ENCODE assay signal across 8 mouse cellular contexts in the genomic region with DNA sequence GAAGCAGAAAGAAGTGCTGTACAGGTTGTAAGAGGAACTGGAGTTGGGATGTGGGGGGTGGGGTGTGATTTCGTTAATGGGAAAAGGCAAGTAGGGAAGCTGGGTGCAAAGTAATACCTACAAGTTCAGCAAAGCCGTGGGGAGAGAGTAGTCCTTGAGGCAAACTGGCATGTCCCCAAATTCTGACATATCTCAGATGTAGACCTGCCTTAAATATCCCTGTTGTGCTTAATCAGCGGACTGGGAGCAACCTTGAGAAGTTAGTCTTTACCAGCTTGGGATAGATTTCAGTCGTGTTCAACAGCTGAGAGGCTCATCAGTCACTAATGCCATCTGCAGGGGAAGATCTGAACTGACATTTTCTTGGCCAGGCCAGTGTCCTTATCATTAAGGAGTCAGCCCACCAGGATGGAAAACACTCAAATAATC. TPM values are rescaled to one million over a fixed set of nuclear protein-coding genes. Genes with fewer than 3 reads are reported as not detected.
A peak's percentile ranks its signal among the peaks of the same experiment; 100 is the strongest.
DNase-seq lines count a peak whose midpoint lies in the region; ATAC-seq lines count a peak whose summit lies in the region.

No protein-coding gene starts in this region.

- peak overlapping the region; percentile 91 for H3K9ac ChIP-seq in embryonic facial prominence, embryonic 11.5 days (replicated peaks; ENCODE audit: low read length)
- 0 out of 2 replicates have a peak overlapping the region, but pooled peaks have one; percentile 84 for H3K9ac ChIP-seq in limb, embryonic 12.5 days (replicated peaks)
- H3K9ac ChIP-seq in midbrain, embryonic 13.5 days (replicated peaks), result peak overlapping the region; percentile 90

- H3K27ac ChIP-seq in embryonic facial prominence, embryonic 11.5 days (replicated peaks; ENCODE audit: low read depth, low read length), result no peak overlapping the region
- H3K27ac ChIP-seq in hindbrain, embryonic 10.5 days, result peak overlapping the region; percentile 93
- peak overlapping the region; percentile 96; the same call in 1 of the 2 replicates for H3K27ac ChIP-seq in limb, embryonic 12.5 days
- H3K27ac ChIP-seq in midbrain, embryonic 13.5 days, result peak overlapping the region; percentile 97

- H3K4me2 ChIP-seq in embryonic facial prominence, embryonic 11.5 days (ENCODE audit: low read depth, low read length), result peak overlapping the region; percentile 78
- peak overlapping the region; percentile 74 for H3K4me2 ChIP-seq in limb, embryonic 12.5 days
- peak overlapping the region; percentile 68 for H3K4me2 ChIP-seq in midbrain, embryonic 13.5 days (replicated peaks)

- no peaks in the 10 kb centered on the region for H3K9me3 ChIP-seq in erythroblast, embryonic 14.5 days (ENCODE audit: control insufficient read depth, low read length)
- H3K9me3 ChIP-seq in embryonic facial prominence, embryonic 11.5 days (replicated peaks; ENCODE audit: control insufficient read depth, low read length), result no peaks in the 10 kb centered on the region
- no peaks in the 10 kb centered on the region for H3K9me3 ChIP-seq in hindbrain, embryonic 10.5 days
- no peaks in the 10 kb centered on the region for H3K9me3 ChIP-seq in limb, embryonic 12.5 days
- H3K9me3 ChIP-seq in midbrain, embryonic 13.5 days, result no peaks in the 10 kb centered on the region

- WGBS in embryonic facial prominence, embryonic 11.5 days, result 34% methylated on average over 4 of the region's 4 CpGs
- 38% methylated on average over 4 of the region's 4 CpGs for WGBS in hindbrain, embryonic 10.5 days
- 25% methylated on average over 4 of the region's 4 CpGs for WGBS in limb, embryonic 12.5 days
- 39% methylated on average over 4 of the region's 4 CpGs for WGBS in midbrain, embryonic 13.5 days

- no peak for ATAC-seq in erythroblast, adult 5-6 weeks (replicated peaks; ENCODE audit: low FRiP score, poor library complexity, severe bottlenecking)
- no peak; the same call in 1 of the 2 replicates for ATAC-seq in embryonic facial prominence, embryonic 11.5 days (replicated peaks; ENCODE audit: insufficient number of reproducible peaks, low FRiP score, low TSS enrichment, low read depth)
- ATAC-seq in limb, embryonic 12.5 days (ENCODE audit: insufficient number of reproducible peaks, insufficient read depth, low FRiP score, low TSS enrichment, low read depth), result no peak
- no peak for ATAC-seq in midbrain, embryonic 13.5 days

- peak overlapping the region; percentile 85 for H3K4me3 ChIP-seq in erythroblast, embryonic 14.5 days (replicated peaks)
- no peak overlapping the region for H3K4me3 ChIP-seq in embryonic facial prominence, embryonic 11.5 days (ENCODE audit: low read depth, low read length)
- peak overlapping the region; percentile 64 for H3K4me3 ChIP-seq in hindbrain, embryonic 10.5 days
- H3K4me3 ChIP-seq in limb, embryonic 12.5 days (replicated peaks), result peak overlapping the region; percentile 72
- peak overlapping the region; percentile 64 for H3K4me3 ChIP-seq in midbrain, embryonic 13.5 days (replicated peaks)

- no peaks in the 10 kb centered on the region for H3K36me3 ChIP-seq in erythroblast, embryonic 14.5 days (ENCODE audit: control insufficient read depth)
- H3K36me3 ChIP-seq in embryonic facial prominence, embryonic 11.5 days (replicated peaks; ENCODE audit: control insufficient read depth, insufficient read depth, low read depth, low read length), result no peaks in the 10 kb centered on the region
- H3K36me3 ChIP-seq in hindbrain, embryonic 10.5 days, result peaks cover 3% of the 10 kb centered on the region
- no peaks in the 10 kb centered on the region for H3K36me3 ChIP-seq in limb, embryonic 12.5 days
- H3K36me3 ChIP-seq in midbrain, embryonic 13.5 days, result no peaks in the 10 kb centered on the region

- peak; percentile 50 for DNase-seq in NIH3T3 (ENCODE audit: low read depth)
- DNase-seq in embryonic facial prominence, embryonic 11.5 days (ENCODE audit: low spot score), result peak; percentile 56
- DNase-seq in hindbrain, embryonic 10.5 days (ENCODE audit: low spot score), result peak; percentile 49
- DNase-seq in testis, postnatal 10 days (ENCODE audit: low spot score), result peak; percentile 59

- H3K27me3 ChIP-seq in erythroblast, embryonic 14.5 days (ENCODE audit: control insufficient read depth), result peaks cover 2% of the 10 kb centered on the region; the same call in 1 of the 2 replicates
- no peaks in the 10 kb centered on the region for H3K27me3 ChIP-seq in embryonic facial prominence, embryonic 11.5 days (ENCODE audit: control insufficient read depth, insufficient read depth, low read length)
- no peaks in the 10 kb centered on the region for H3K27me3 ChIP-seq in hindbrain, embryonic 10.5 days (ENCODE audit: insufficient read depth, poor library complexity, severe bottlenecking)
- H3K27me3 ChIP-seq in limb, embryonic 12.5 days, result no peaks in the 10 kb centered on the region
- H3K27me3 ChIP-seq in midbrain, embryonic 13.5 days, result no peaks in the 10 kb centered on the region

- peaks cover 32% of the 10 kb centered on the region for H3K4me1 ChIP-seq in erythroblast, embryonic 14.5 days (ENCODE audit: control insufficient read depth)
- H3K4me1 ChIP-seq in embryonic facial prominence, embryonic 11.5 days (ENCODE audit: control insufficient read depth, insufficient read depth, low read length), result no peaks in the 10 kb centered on the region
- H3K4me1 ChIP-seq in hindbrain, embryonic 10.5 days (replicated peaks), result peaks cover 27% of the 10 kb centered on the region
- peaks cover 18% of the 10 kb centered on the region for H3K4me1 ChIP-seq in limb, embryonic 12.5 days (replicated peaks)
- peaks cover 27% of the 10 kb centered on the region for H3K4me1 ChIP-seq in midbrain, embryonic 13.5 days (replicated peaks)

RNA-seq across cellular contexts. Expression of a gene that starts 0.3 kb away (rescaled TPM):
- 0.07 and 0.14 TPM in 2 replicates for polyA plus RNA-seq in erythroblast, embryonic 14.5 days (2012)
- total RNA-seq in erythroblast, adult 5-6 weeks (2015; ENCODE audit: low replicate concordance), result 7.9 and 10.7 TPM in 2 replicates
- total RNA-seq in erythroblast, adult 5-6 weeks (2017; ENCODE audit: low replicate concordance), result 12.0 and 15.9 TPM in 2 replicates
- 8.7 and 9.7 TPM in 2 replicates for polyA plus RNA-seq in embryonic facial prominence, embryonic 11.5 days (2014; fragmentation: Nextera tagmentation; extraction: Ambion mirVana)
- polyA plus RNA-seq in hindbrain, embryonic 10.5 days (2016; fragmentation: Nextera tagmentation; extraction: Ambion mirVana), result 9.2 and 11.8 TPM in 2 replicates
- 9.0 and 9.4 TPM in 2 replicates for polyA plus RNA-seq in limb, embryonic 12.5 days (2016; fragmentation: Nextera tagmentation; extraction: Ambion mirVana)
- 21.0 and 21.8 TPM in 2 replicates for polyA plus RNA-seq in midbrain, embryonic 13.5 days (2015; fragmentation: Nextera tagmentation; extraction: Ambion mirVana)

RNA-seq across cellular contexts. Expression of a gene that starts 48.6 kb away (rescaled TPM):
- polyA plus RNA-seq in erythroblast, embryonic 14.5 days (2012), result not detected in 2 replicates
- not detected in 2 replicates for total RNA-seq in erythroblast, adult 5-6 weeks (2015; ENCODE audit: low replicate concordance)
- total RNA-seq in erythroblast, adult 5-6 weeks (2017; ENCODE audit: low replicate concordance), result not detected in 2 replicates
- not detected in 2 replicates for polyA plus RNA-seq in embryonic facial prominence, embryonic 11.5 days (2014; fragmentation: Nextera tagmentation; extraction: Ambion mirVana)
- polyA plus RNA-seq in hindbrain, embryonic 10.5 days (2016; fragmentation: Nextera tagmentation; extraction: Ambion mirVana), result 0.86 TPM in 1 of 2 replicates, not detected in the other
- polyA plus RNA-seq in limb, embryonic 12.5 days (2016; fragmentation: Nextera tagmentation; extraction: Ambion mirVana), result 0.20 TPM in 1 of 2 replicates, not detected in the other
- polyA plus RNA-seq in midbrain, embryonic 13.5 days (2015; fragmentation: Nextera tagmentation; extraction: Ambion mirVana), result not detected in 2 replicates
